Comparison of ENCODE assay signal across 9 mouse cellular contexts in the genomic region with DNA sequence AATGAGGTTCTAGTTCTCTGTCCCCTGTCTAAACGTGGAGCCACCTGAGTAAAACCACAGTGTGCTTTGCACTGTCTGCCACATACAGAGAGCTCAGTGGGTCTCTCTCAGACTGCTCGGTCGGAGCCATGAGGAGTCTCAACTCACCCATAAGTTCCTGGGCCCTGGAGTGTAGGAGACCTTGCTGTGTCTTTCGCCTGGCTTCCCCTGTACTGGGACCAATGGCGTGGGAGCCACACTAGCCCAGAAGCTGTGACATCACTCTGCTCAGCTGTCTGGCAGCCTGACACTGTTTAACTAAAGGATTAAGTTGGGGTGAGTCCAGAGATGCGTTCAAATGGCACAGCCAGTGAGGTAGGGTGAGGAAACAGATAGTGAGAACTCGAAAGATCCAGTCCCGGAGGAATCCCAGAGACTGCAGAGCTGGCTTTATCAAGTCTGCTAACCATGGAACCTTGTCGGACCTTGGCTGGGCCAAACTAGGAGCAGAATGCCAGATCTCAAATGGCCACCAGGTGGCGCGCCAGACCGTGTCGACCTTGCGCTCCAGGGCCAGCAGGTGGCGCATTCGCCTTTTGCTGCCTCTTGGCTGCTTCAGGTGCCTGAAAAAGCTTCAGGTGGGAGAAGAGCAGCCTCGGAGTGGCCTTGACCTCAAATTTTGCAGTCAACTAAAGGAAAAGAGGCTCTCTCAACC. TPM values are rescaled to one million over a fixed set of nuclear protein-coding genes. Genes with fewer than 3 reads are reported as not detected.
DNase-seq lines count a peak whose midpoint lies in the region; ATAC-seq and TF ChIP-seq lines count a peak whose summit lies in the region.
"Had no signal": no experiment of that assay in that cellular context is flagged by ENCODE, and none has a peak within 500 bp of the region (broad histone marks: within the 10 kb centered on the region; RNA-seq: fewer than 3 reads in every experiment).

No protein-coding gene starts in this region.

- H3K36me3 ChIP-seq in forebrain, embryonic 10.5 days (replicated peaks) = no peaks in the 10 kb centered on the region
- H3K36me3 ChIP-seq in heart, postnatal 0 days (replicated peaks; ENCODE audit: control insufficient read depth, insufficient read depth, low read length) = no peaks in the 10 kb centered on the region
- no peaks in the 10 kb centered on the region for H3K36me3 ChIP-seq in liver, embryonic 14.5 days (replicated peaks; ENCODE audit: control insufficient read depth, insufficient read depth, low read depth)
- no peaks in the 10 kb centered on the region for H3K36me3 ChIP-seq in neural tube, embryonic 12.5 days
- H3K36me3 ChIP-seq in stomach, embryonic 16.5 days (ENCODE audit: control insufficient read depth, insufficient read depth, low read length) = no peaks in the 10 kb centered on the region
- H3K36me3 ChIP-seq: embryonic facial prominence, embryonic 13.5 days had no signal

- peak; percentile 55; the same call in 1 of the 2 replicates for ATAC-seq in heart, postnatal 0 days (ENCODE audit: insufficient read depth, low read depth)
- ATAC-seq in liver, embryonic 14.5 days (ENCODE audit: insufficient read depth) = 0 out of 2 replicates have a peak, but pooled peaks have one; percentile 28
- ATAC-seq in neural tube, embryonic 12.5 days (ENCODE audit: low FRiP score, low read depth) = 0 out of 2 replicates have a peak, but pooled peaks have one; percentile 33
- peak; percentile 23 for ATAC-seq in stomach, embryonic 16.5 days (ENCODE audit: insufficient read depth, low FRiP score)

- WGBS in forebrain, embryonic 10.5 days = 26% methylated on average over 17 of the region's 17 CpGs
- WGBS in heart, postnatal 0 days = 16% methylated on average over 17 of the region's 17 CpGs
- WGBS in liver, embryonic 14.5 days (ENCODE audit: insufficient replicate concordance) = 16% methylated on average over 17 of the region's 17 CpGs
- WGBS in neural tube, embryonic 12.5 days = 28% methylated on average over 17 of the region's 17 CpGs
- 18% methylated on average over 17 of the region's 17 CpGs for WGBS in stomach, embryonic 16.5 days

- no peak for TF ChIP-seq POLR2A in brain, embryonic 14.5 days (IDR thresholded peaks at IDR 0.05; ENCODE audit: borderline replicate concordance, extremely low read depth, insufficient read depth, insufficient read length, poor library complexity, severe bottlenecking)

- no peak overlapping the region for H3K9ac ChIP-seq in heart, postnatal 0 days (replicated peaks; ENCODE audit: low read depth, low read length)
- no peak overlapping the region for H3K9ac ChIP-seq in liver, embryonic 14.5 days (replicated peaks)
- no peak overlapping the region for H3K9ac ChIP-seq in neural tube, embryonic 12.5 days
- no peak overlapping the region for H3K9ac ChIP-seq in stomach, embryonic 16.5 days (ENCODE audit: low read length)
- H3K9ac ChIP-seq: embryonic facial prominence, embryonic 13.5 days had no signal

- peaks cover 26% of the 10 kb centered on the region for H3K27me3 ChIP-seq in forebrain, embryonic 10.5 days (ENCODE audit: poor library complexity, severe bottlenecking)
- H3K27me3 ChIP-seq in heart, postnatal 0 days (ENCODE audit: control insufficient read depth, insufficient read depth, low read length) = no peaks in the 10 kb centered on the region
- peaks cover 2% of the 10 kb centered on the region; the same call in 1 of the 2 replicates for H3K27me3 ChIP-seq in liver, embryonic 14.5 days (ENCODE audit: control insufficient read depth, insufficient read depth, low read length)
- H3K27me3 ChIP-seq in neural tube, embryonic 12.5 days (replicated peaks) = peaks cover 11% of the 10 kb centered on the region; the same call in 1 of the 2 replicates
- no peaks in the 10 kb centered on the region for H3K27me3 ChIP-seq in stomach, embryonic 16.5 days (ENCODE audit: control insufficient read depth, insufficient read depth, low read length)
- H3K27me3 ChIP-seq: embryonic facial prominence, embryonic 13.5 days had no signal

- DNase-seq in CD4-positive, CD25-positive, alpha-beta regulatory T cell, adult 2 months (ENCODE audit: low read depth, low spot score) = peak; percentile 88
- peak; percentile 85 for DNase-seq in brain, embryonic 14.5 days (ENCODE audit: low read depth)
- peak; percentile 87 for DNase-seq in forebrain, embryonic 10.5 days (ENCODE audit: extremely low spot score, low spot score)
- DNase-seq in heart, postnatal 0 days (ENCODE audit: low spot score) = peak; percentile 46
- DNase-seq in kidney, postnatal 25 days = peak; percentile 76 to 87
- DNase-seq in liver, embryonic 14.5 days (ENCODE audit: low read depth in 3 of 3, low spot score in 3 of 3) = peak; percentile 33 to 50 (median 44)

- TF ChIP-seq CTCF in brain, embryonic 14.5 days (IDR thresholded peaks at IDR 0.05; ENCODE audit: borderline replicate concordance, extremely low read depth, insufficient read depth, insufficient read length) = peak; percentile 100
- peak; percentile 100 for TF ChIP-seq CTCF in heart, postnatal 0 days (IDR thresholded peaks at IDR 0.05; ENCODE audit: low read depth)
- peak; percentile 100 for TF ChIP-seq CTCF in liver, embryonic 14.5 days (IDR thresholded peaks at IDR 0.05; ENCODE audit: low read depth)

- no peak overlapping the region for H3K4me3 ChIP-seq in forebrain, embryonic 10.5 days
- no peak overlapping the region for H3K4me3 ChIP-seq in heart, postnatal 0 days (ENCODE audit: low read depth, low read length)
- no peak overlapping the region for H3K4me3 ChIP-seq in liver, embryonic 14.5 days (ENCODE audit: insufficient read depth in 1 of 2, low read depth in 2 of 2, low read length in 2 of 2)
- no peak overlapping the region for H3K4me3 ChIP-seq in neural tube, embryonic 12.5 days
- no peak overlapping the region for H3K4me3 ChIP-seq in stomach, embryonic 16.5 days (replicated peaks; ENCODE audit: low read length)
- H3K4me3 ChIP-seq: embryonic facial prominence, embryonic 13.5 days had no signal

- H3K4me2 ChIP-seq in heart, postnatal 0 days (ENCODE audit: low read depth, low read length) = no peak overlapping the region
- no peak overlapping the region for H3K4me2 ChIP-seq in liver, embryonic 14.5 days (ENCODE audit: low read depth)
- H3K4me2 ChIP-seq in neural tube, embryonic 12.5 days (replicated peaks) = no peak overlapping the region
- H3K4me2 ChIP-seq in stomach, embryonic 16.5 days (ENCODE audit: low read depth, low read length) = no peak overlapping the region
- H3K4me2 ChIP-seq: embryonic facial prominence, embryonic 13.5 days had no signal

- H3K9me3 ChIP-seq in forebrain, embryonic 10.5 days = no peaks in the 10 kb centered on the region
- no peaks in the 10 kb centered on the region for H3K9me3 ChIP-seq in heart, postnatal 0 days (replicated peaks; ENCODE audit: control insufficient read depth, low read length)
- H3K9me3 ChIP-seq in liver, embryonic 14.5 days (ENCODE audit: control insufficient read depth, low read length) = no peaks in the 10 kb centered on the region
- H3K9me3 ChIP-seq in neural tube, embryonic 12.5 days = no peaks in the 10 kb centered on the region
- no peaks in the 10 kb centered on the region for H3K9me3 ChIP-seq in stomach, embryonic 16.5 days (replicated peaks; ENCODE audit: control insufficient read depth, low read length)
- H3K9me3 ChIP-seq: embryonic facial prominence, embryonic 13.5 days had no signal

- H3K4me1 ChIP-seq in forebrain, embryonic 10.5 days = peaks cover 8% of the 10 kb centered on the region; the same call in 1 of the 2 replicates
- no peaks in the 10 kb centered on the region for H3K4me1 ChIP-seq in heart, postnatal 0 days (ENCODE audit: control insufficient read depth, insufficient read depth)
- H3K4me1 ChIP-seq in liver, embryonic 14.5 days (replicated peaks; ENCODE audit: control insufficient read depth in 2 of 2, insufficient read depth in 2 of 2, low read length in 1 of 2) = no peaks in the 10 kb centered on the region
- no peaks in the 10 kb centered on the region for H3K4me1 ChIP-seq in neural tube, embryonic 12.5 days
- no peaks in the 10 kb centered on the region for H3K4me1 ChIP-seq in stomach, embryonic 16.5 days (ENCODE audit: control insufficient read depth, insufficient read depth, low read length)
- H3K4me1 ChIP-seq: embryonic facial prominence, embryonic 13.5 days had no signal

- H3K27ac ChIP-seq in forebrain, embryonic 10.5 days = no peak overlapping the region
- H3K27ac ChIP-seq in heart, postnatal 0 days (ENCODE audit: low read depth) = no peak overlapping the region
- H3K27ac ChIP-seq in liver, embryonic 14.5 days = no peak overlapping the region
- no peak overlapping the region for H3K27ac ChIP-seq in neural tube, embryonic 12.5 days
- H3K27ac ChIP-seq in stomach, embryonic 16.5 days (ENCODE audit: low read length) = no peak overlapping the region
- H3K27ac ChIP-seq: embryonic facial prominence, embryonic 13.5 days had no signal

- TF ChIP-seq EP300 in heart, postnatal 0 days (IDR thresholded peaks at IDR 0.05; ENCODE audit: low read depth) = no peak
- no peak for TF ChIP-seq EP300 in liver, embryonic 14.5 days (IDR thresholded peaks at IDR 0.05; ENCODE audit: low read depth)

RNA-seq across cellular contexts. Expression of gene Kcnk18, which starts 20.3 kb away (rescaled TPM):
- polyA plus RNA-seq in brain, embryonic 14.5 days (2012; rRNA removed) = not detected in 2 replicates
- not detected in 2 replicates for polyA plus RNA-seq in forebrain, embryonic 10.5 days (2016; fragmentation: Nextera tagmentation; extraction: Ambion mirVana)
- not detected in 2 replicates for total RNA-seq in heart, postnatal 0 days (2014; rRNA removed; ENCODE audit: low replicate concordance)
- polyA plus RNA-seq in heart, postnatal 0 days (2015; fragmentation: Nextera tagmentation; extraction: Ambion mirVana) = not detected in 2 replicates
- polyA plus RNA-seq in liver, embryonic 14.5 days (2012; rRNA removed) = not detected in 2 replicates
- polyA plus RNA-seq in liver, embryonic 14.5 days (2014; fragmentation: Nextera tagmentation; extraction: Ambion mirVana) = not detected in 2 replicates
- not detected in 2 replicates for polyA plus RNA-seq in neural tube, embryonic 12.5 days (2016; fragmentation: Nextera tagmentation; extraction: Ambion mirVana)
- polyA plus RNA-seq in stomach, embryonic 16.5 days (2015; fragmentation: Nextera tagmentation; extraction: Ambion mirVana) = not detected in 2 replicates
- polyA plus RNA-seq: embryonic facial prominence, embryonic 13.5 days had no signal

RNA-seq across cellular contexts. Expression of gene Slc18a2, which starts 21.4 kb away (rescaled TPM):
- polyA plus RNA-seq in brain, embryonic 14.5 days (2012; rRNA removed) = 26.1 and 37.8 TPM in 2 replicates
- polyA plus RNA-seq in forebrain, embryonic 10.5 days (2016; fragmentation: Nextera tagmentation; extraction: Ambion mirVana) = 10.8 and 10.9 TPM in 2 replicates
- total RNA-seq in heart, postnatal 0 days (2014; rRNA removed; ENCODE audit: low replicate concordance) = 1.3 and 1.6 TPM in 2 replicates
- 4.5 TPM in 2 replicates for polyA plus RNA-seq in heart, postnatal 0 days (2015; fragmentation: Nextera tagmentation; extraction: Ambion mirVana)
- 0.55 and 0.75 TPM in 2 replicates for polyA plus RNA-seq in liver, embryonic 14.5 days (2012; rRNA removed)
- 2.1 and 2.4 TPM in 2 replicates for polyA plus RNA-seq in liver, embryonic 14.5 days (2014; fragmentation: Nextera tagmentation; extraction: Ambion mirVana)
- polyA plus RNA-seq in neural tube, embryonic 12.5 days (2016; fragmentation: Nextera tagmentation; extraction: Ambion mirVana) = 9.7 and 11.0 TPM in 2 replicates
- 12.2 and 13.5 TPM in 2 replicates for polyA plus RNA-seq in stomach, embryonic 16.5 days (2015; fragmentation: Nextera tagmentation; extraction: Ambion mirVana)
